Mouse (Mus musculus) heart, adult 9 months (tissue): ENCODE measurements around the gene Clec3a.

Experiments used
- DNase-seq, 2 experiments: peaks; one replicate each; pipeline ENCODE4 v3.0.0; 2022; ENCODE audit warnings: low spot score in 2 of 2

Gene Clec3a

DNA sequence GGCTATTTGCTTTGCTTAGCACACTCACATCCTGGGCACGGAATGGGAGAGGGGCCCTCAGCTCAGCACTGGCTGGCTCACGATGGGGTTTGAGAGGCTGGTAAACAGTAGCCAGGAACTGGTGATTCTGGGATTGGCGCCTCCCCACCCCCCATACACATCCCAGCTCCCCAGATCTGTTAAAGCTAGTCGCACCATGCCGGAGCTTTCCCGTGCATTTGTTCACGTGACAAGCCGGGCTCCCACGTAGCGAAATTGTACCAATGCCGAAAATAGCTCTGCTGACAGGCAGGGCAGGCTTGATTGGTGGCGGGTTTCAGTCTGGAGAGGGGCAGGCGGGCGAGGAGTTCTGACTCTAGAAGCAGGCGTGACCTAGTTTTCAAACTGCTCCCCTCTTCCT is 38.1 kb downstream of the Clec3a start:
- DNase-seq = peak; percentile 25 to 26

GRCm38 (mm10) chr8:114458113-114458784 is 40.4 kb downstream of the Clec3a start:
- peak; percentile 34 to 46 for DNase-seq

DNA sequence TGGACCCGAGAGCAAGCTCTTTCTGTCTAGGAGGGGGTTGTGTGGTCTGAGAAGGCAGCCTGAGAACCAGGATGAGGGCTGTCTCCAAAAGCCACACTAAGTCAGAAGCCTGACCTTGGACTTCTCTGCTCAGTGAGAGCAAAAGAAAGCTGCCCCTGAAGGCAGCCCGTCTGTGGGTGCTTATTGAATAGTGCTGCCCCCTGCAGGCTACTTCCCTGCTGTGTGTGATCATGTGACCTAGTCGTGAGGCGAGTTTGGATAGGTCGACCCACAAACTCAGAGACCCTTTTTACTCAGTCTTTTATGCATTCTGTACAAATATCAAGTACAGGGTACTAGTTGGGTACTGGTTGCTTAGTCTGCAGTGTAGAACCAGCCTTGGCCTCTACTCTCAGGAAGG is 42.7 kb downstream of the Clec3a start:
- DNase-seq = no peak

DNA sequence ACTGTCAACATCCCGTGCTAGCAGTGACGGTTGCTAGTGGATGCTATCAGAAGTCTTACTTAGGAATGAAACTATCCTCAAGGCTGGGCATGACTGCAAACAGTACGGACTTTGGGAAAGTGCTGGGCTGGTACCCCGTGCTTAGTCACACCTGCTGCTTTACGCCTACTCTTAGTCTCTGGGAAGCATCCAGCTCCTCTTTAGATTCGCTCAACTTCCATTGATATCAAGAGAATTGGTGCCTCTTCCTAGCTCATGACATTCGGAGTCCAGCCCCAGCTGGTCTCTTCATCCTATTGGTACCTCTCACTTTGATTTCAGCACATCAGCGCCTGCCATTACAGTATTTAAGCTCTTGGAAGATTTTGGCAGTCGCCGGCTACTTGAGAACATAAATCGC is 44.7 kb downstream of the Clec3a start:
- no peak for DNase-seq

- no peak for DNase-seq
These were observed 45.4 kb downstream of the Clec3a start for GRCm38 (mm10) chr8:114463305-114463704.

- DNase-seq = no peak
These were observed 50.8 kb downstream of the Clec3a start for GRCm38 (mm10) chr8:114468526-114469207.

DNA sequence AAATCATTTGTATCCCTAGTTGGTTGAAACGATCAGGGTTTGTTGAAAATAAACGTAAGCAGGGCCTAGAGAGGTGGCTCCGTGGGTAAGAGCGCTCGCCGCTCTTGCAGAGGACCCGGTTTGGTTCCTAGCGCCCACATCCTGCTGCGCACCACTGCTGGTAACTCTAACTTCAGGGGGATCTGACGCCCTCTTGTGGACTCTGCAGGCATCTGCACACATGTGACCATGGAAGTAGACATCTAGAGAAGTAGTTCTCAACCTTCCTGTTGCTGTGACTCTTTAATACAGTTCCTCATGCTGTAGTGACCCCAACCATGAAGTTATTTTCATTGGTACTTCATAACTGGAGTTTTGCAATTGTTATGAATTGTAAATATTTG is 51.3 kb downstream of the Clec3a start:
- no peak for DNase-seq

GRCm38 (mm10) chr8:114473546-114473945 is 55.7 kb downstream of the Clec3a start:
- DNase-seq = peak in 1 of 2 experiments; percentile 7
